Mouse (Mus musculus) liver, postnatal 0 days (tissue): Measurements from ENCODE around the gene Asap2.

ENCODE experiments used
- CTCF ChIP-seq: sonication (generic); IDR thresholded peaks from 2 replicates; pipeline ENCODE4 v1.5.1; 2016; ENCODE audit warnings: antibody characterized with exemption, low read depth
- EP300 ChIP-seq: IDR thresholded peaks from 2 replicates; pipeline ENCODE4 v1.6.1; 2016; ENCODE audit warnings: antibody characterized with exemption, low read depth, mild to moderate bottlenecking

DNA sequence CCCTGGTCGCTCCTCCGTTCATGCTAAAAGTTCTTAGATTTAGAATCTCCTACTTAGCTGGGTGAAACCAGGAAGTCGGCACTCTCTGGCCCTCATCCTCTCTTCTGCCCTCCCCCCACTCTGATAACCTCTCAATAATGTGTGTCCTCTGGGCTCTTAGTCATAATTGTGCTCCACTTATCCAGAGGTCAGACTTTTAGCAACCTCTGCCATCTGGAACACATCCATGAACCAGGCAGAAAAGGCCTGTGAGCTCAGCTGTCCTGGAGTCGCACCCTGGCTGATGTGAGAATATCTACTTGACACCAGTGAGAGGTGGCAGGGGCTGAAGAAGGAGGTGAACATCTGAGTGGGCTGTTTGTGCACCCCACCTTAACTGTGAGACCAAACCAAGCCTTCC, 156.6 kb downstream of the Asap2 start:
- no peak for TF ChIP-seq EP300
- no peak for TF ChIP-seq CTCF
